Mouse (Mus musculus) forebrain, embryonic 14.5 days (tissue): ENCODE data around the gene Rhot1. TPM values are rescaled to one million over a fixed set of nuclear protein-coding genes. Genes with fewer than 3 reads are reported as not detected.

Experiments
- ATAC-seq: fragments of 200-750 bp; cut with Nextera tagmentation; 2 replicates; pipeline ENCODE4 v1.8.0; 2017; ENCODE audit warnings: mild to moderate bottlenecking, moderate library complexity
- DNase-seq: peaks from one replicate; pipeline ENCODE4 v3.0.0-alpha.2; 2015; ENCODE audit warnings: low spot score
- H3K27ac ChIP-seq: fragments of 300-500 bp; sonication (generic); 2 replicates; pipeline ENCODE4 v1.5.1; 2014; ENCODE audit warnings: low read depth, mild to moderate bottlenecking, control low read depth, low read length, moderate library complexity
- H3K27me3 ChIP-seq: fragments of 300-500 bp; sonication (generic); replicated peaks from 2 replicates; pipeline ENCODE4 v1.6.1; 2014; ENCODE audit warnings: low read length, control low read depth, mixed read lengths; ENCODE audit not compliant: control insufficient read depth, insufficient read depth
- H3K36me3 ChIP-seq: fragments of 300-500 bp; sonication (generic); 2 replicates; pipeline ENCODE4 v1.6.1; 2014; ENCODE audit warnings: low read length, control low read depth; ENCODE audit not compliant: control insufficient read depth, insufficient read depth
- H3K4me1 ChIP-seq: fragments of 300-500 bp; sonication (generic); 2 replicates; pipeline ENCODE4 v1.6.1; 2014; ENCODE audit warnings: antibody characterized with exemption, low read length, control low read depth; ENCODE audit not compliant: control insufficient read depth, insufficient read depth
- H3K4me2 ChIP-seq: fragments of 300-500 bp; sonication (generic); 2 replicates; pipeline ENCODE4 v1.6.1; 2014; ENCODE audit warnings: mild to moderate bottlenecking, control low read depth, low read length
- H3K4me3 ChIP-seq: fragments of 300-500 bp; sonication (generic); 2 replicates; pipeline ENCODE4 v1.5.1; 2014; ENCODE audit warnings: low read depth, low read length, control low read depth
- H3K9ac ChIP-seq: fragments of 300-500 bp; sonication (generic); 2 replicates; pipeline ENCODE4 v1.6.1; 2014; ENCODE audit warnings: mild to moderate bottlenecking, low read length, control low read depth, moderate library complexity
- H3K9me3 ChIP-seq: fragments of 300-500 bp; sonication (generic); replicated peaks from 2 replicates; pipeline ENCODE4 v1.6.1; 2016; ENCODE audit warnings: low read length, control low read depth, mixed read lengths; ENCODE audit not compliant: control insufficient read depth
- WGBS: fragments of 180-500 bp; shearing (Covaris S2); extraction: QIAGEN DNeasy Blood & Tissue Kit; methylation state at CpG from one replicate; pipeline ENCODE4 v1.1.7; 2014; 5-methylcytosine and 5-hydroxymethylcytosine counted together
- polyA plus RNA-seq: library from polyadenylated mRNA; unstranded; fragments of >200 nt; fragmentation: Nextera tagmentation; extraction: Ambion mirVana; gene quantifications from 2 replicates; pipeline ENCODE4 v1.2.1, GENCODE M21; 2014

Rhot1 gene
- polyA plus RNA-seq, 1 experiment from 2014 or later: 68.8 TPM

- Histone ChIP-seq H3K4me2 (peak overlapping the region; percentile 53), H3K36me3 (no peaks in the 10 kb centered on the region), H3K4me1 (peaks cover 10% of the 10 kb centered on the region), H3K9me3 (no peaks in the 10 kb centered on the region), H3K9ac (peak overlapping the region; percentile 42), H3K27me3 (no peaks in the 10 kb centered on the region), H3K4me3 (peak overlapping the region; percentile 29), H3K27ac (peak overlapping the region; percentile 72)
- 1% methylated on average over 23 of the region's 23 CpGs for WGBS
- ATAC-seq (peak; percentile 68), DNase-seq (peak; percentile 70)
Measured at GRCm38 (mm10) chr11:80289701-80290445, 81.1 kb downstream of the Rhot1 start.

- DNase-seq (no peak), ATAC-seq (no peak)
- Histone ChIP-seq H3K4me3 (no peak overlapping the region), H3K4me2 (no peak overlapping the region), H3K27ac (no peak overlapping the region), H3K27me3 (no peaks in the 10 kb centered on the region), H3K36me3 (no peaks in the 10 kb centered on the region), H3K4me1 (peaks cover 20% of the 10 kb centered on the region), H3K9ac (no peak overlapping the region), H3K9me3 (no peaks in the 10 kb centered on the region)
- 78% methylated on average over 2 of the region's 2 CpGs for WGBS
Measured at GRCm38 (mm10) chr11:80291004-80291403, 82.2 kb downstream of the Rhot1 start.

GRCm38 (mm10) chr11:80292463-80292862 is 83.6 kb downstream of the Rhot1 start:
- 29% methylated on average over 7 of the region's 7 CpGs for WGBS
- Histone ChIP-seq H3K9me3 (no peaks in the 10 kb centered on the region), H3K4me3 (no peak overlapping the region), H3K36me3 (no peaks in the 10 kb centered on the region), H3K4me1 (peaks cover 22% of the 10 kb centered on the region), H3K27me3 (no peaks in the 10 kb centered on the region), H3K9ac (0 out of 2 replicates have a peak overlapping the region, but pooled peaks have one; percentile 29), H3K4me2 (no peak overlapping the region), H3K27ac (peak overlapping the region; percentile 86)
- ATAC-seq (peak; percentile 80), DNase-seq (peak; percentile 74)

DNA sequence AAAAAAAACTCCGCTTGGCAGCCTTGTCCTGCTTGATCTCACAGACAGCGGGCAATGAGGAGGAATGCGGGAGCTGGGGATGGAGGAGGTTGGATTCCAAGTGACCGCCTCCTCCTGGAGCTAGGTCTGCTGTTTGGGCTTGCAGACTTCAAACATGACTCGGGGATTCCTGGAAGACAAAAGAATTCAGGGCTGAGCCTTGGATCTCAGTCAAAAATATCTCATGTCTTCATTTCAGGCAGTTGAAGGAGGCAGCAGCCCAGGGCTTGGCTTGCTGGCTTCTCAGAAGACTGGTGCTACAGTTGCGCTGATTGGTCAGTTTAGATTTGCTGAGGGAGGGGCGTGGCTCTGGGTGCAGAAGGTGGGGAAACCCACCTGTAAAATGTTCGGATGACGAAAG is 86.2 kb downstream of the Rhot1 start:
- no peaks in the 10 kb centered on the region for H3K9me3 ChIP-seq
- H3K27me3 ChIP-seq: no peaks in the 10 kb centered on the region
- no peak overlapping the region for H3K27ac ChIP-seq
- no peak overlapping the region for H3K4me2 ChIP-seq
- H3K4me3 ChIP-seq: no peak overlapping the region
- no peaks in the 10 kb centered on the region for H3K36me3 ChIP-seq
- DNase-seq (peak; percentile 58), ATAC-seq (no peak)
- peaks cover 26% of the 10 kb centered on the region for H3K4me1 ChIP-seq
- H3K9ac ChIP-seq: no peak overlapping the region
- 17% methylated on average over 9 of the region's 9 CpGs for WGBS

DNA sequence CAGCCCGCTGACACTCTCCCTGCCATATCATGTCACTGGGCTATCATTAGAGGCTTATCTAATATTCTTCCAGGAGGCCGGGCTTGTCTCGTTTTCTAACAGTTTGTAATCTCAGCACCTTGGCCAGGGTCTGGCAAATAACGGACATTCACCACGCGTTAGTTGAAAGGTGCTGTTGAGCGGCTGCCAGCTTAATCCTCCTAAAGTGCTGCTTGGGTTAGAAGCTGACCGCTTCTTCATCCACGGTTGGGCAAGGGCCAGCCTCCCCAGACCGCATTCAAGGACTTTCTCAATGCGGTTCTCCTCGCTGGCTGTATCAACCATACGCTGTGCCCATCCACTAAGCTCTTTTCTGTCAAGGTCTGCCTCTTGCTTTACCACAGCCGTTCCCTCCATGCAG is 87.0 kb downstream of the Rhot1 start:
- Histone ChIP-seq H3K9ac (no peak overlapping the region), H3K4me3 (no peak overlapping the region), H3K9me3 (no peaks in the 10 kb centered on the region), H3K27ac (no peak overlapping the region), H3K4me2 (no peak overlapping the region), H3K4me1 (peaks cover 30% of the 10 kb centered on the region), H3K36me3 (no peaks in the 10 kb centered on the region), H3K27me3 (no peaks in the 10 kb centered on the region)
- no peak for DNase-seq
- no peak for ATAC-seq
- WGBS: 16% methylated on average over 14 of the region's 14 CpGs

DNA sequence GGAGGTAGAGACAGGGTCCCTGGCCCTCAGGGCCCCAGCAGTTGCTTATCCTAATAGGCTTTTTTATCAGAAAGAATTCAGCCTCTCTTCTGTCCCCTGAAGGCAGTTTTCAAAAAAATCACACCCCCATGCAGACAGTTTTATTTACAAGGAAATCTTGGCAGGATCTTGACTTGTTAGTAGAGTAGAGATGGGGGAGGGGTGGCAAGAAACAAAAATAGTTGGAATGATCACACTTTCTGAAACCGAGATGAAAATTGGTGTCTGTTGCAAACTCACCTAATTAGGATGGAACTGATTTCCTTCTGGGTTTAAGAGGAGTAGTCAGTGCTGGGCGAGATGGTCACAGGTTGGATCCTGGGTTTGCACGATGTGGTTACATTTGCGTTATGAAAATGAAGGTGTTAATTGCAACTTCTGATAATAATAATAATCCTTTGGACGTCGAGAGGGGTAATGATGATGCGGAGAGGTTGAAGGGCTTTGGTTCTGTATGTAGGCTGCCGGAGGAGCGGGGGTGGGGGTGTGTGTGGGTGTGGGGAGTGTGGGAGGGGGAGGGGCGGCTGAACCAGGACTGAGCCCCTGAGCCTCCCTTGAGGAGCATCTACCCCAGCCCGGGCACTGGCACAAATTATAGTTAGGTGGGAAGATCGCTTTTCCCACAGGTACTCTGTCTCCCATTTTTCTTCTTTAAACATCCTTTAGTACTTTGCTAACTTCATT is 90.9 kb downstream of the Rhot1 start:
- Histone ChIP-seq H3K9ac (0 out of 2 replicates have a peak overlapping the region, but pooled peaks have one; percentile 86), H3K4me1 (peaks cover 32% of the 10 kb centered on the region), H3K27ac (peak overlapping the region; percentile 86), H3K36me3 (no peaks in the 10 kb centered on the region), H3K4me2 (peak overlapping the region; percentile 92), H3K4me3 (peak overlapping the region; percentile 75), H3K27me3 (no peaks in the 10 kb centered on the region), H3K9me3 (no peaks in the 10 kb centered on the region)
- DNase-seq (peak; percentile 83), ATAC-seq (no peak)
- 4% methylated on average over 12 of the region's 12 CpGs for WGBS

- Histone ChIP-seq H3K9me3 (no peaks in the 10 kb centered on the region), H3K27ac (peak within 1 kb of the TSS; percentile 86), H3K4me2 (peak within 1 kb of the TSS; percentile 92), H3K27me3 (no peaks in the 10 kb centered on the region), H3K4me1 (peaks cover 25% of the 10 kb centered on the region), H3K9ac (peak within 1 kb of the TSS; percentile 86), H3K36me3 (0 out of 2 replicates have a peak, but pooled peaks cover 8% of the 10 kb centered on the region), H3K4me3 (peak within 1 kb of the TSS; percentile 75)
- ATAC-seq (peak; percentile 65), DNase-seq (peak; percentile 79)
- WGBS: under 1% methylated on average over 72 of the region's 81 CpGs
Measured at GRCm38 (mm10) chr11:80300551-80301315, 91.9 kb downstream of the Rhot1 start, which contains the start of gene Rhbdl3. Gene Rhbdl3, plus strand, starts transcription at chr11:80300912.

- no peaks in the 10 kb centered on the region for H3K27me3 ChIP-seq
- H3K4me1 ChIP-seq: peaks cover 20% of the 10 kb centered on the region
- under 1% methylated on average over 53 of the region's 53 CpGs for WGBS
- H3K9ac ChIP-seq: peak overlapping the region; percentile 86
- H3K4me2 ChIP-seq: peak overlapping the region; percentile 92
- DNase-seq: peak; percentile 85
- ATAC-seq: peak; percentile 54
- H3K36me3 ChIP-seq: 0 out of 2 replicates have a peak, but pooled peaks cover 10% of the 10 kb centered on the region
- peak overlapping the region; percentile 75 for H3K4me3 ChIP-seq
- no peaks in the 10 kb centered on the region for H3K9me3 ChIP-seq
- peak overlapping the region; percentile 86 for H3K27ac ChIP-seq
Measured at GRCm38 (mm10) chr11:80301316-80302045, 92.7 kb downstream of the Rhot1 start.
